Mouse (Mus musculus): ENCODE measurements around the gene Ky.
A peak's percentile ranks its signal among the peaks of the same experiment; 100 is the strongest.

The Ky gene

DNA sequence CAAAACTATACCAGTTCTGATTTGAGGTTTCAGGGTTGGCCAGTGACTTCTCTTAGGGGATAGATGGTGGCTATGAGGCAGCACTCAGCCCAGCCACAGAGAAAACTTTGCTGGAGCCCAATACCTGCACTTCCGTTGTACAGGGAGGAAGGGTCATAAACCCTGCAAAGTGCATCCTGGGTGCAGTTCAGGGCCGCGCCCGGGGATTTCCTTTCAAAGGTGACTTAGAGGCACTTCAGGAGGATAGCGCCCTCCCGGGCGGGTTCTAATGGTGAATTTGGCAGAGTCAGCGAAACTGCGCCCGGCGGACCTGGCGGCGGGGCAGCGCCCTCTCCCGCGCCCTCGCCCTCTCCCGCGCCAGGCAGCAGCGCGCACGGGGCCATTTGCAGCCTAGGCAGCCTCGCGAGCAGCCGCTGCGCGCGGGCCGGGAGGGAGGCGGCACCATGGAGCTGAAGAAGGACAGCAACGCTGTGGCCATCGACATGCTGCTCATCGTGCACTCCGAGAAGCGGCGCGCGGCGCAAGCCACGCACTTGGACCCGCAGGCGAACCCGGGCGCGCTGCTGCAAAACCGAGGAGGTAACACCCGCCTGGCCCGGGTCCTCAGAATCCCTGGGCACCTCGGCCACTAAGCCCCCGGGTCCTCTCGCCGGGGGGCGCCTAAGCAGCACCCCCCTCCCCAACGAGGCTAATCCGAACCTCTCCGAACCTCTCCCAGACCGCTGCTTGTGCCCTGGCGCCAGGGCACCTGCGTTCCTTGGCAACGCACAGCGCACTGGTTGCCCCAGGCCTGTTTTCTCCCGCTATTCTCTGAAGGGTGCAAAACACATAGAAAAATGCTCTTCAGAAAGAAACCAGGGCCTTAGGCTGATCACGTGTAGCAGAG lies at the start of gene Ky:
Gene Ky, plus strand, starts transcription at position 51 of the 886 bp plus-strand sequence.
- DNase-seq (ENCODE audit: low spot score in 2 of 2), result no peak

DNA sequence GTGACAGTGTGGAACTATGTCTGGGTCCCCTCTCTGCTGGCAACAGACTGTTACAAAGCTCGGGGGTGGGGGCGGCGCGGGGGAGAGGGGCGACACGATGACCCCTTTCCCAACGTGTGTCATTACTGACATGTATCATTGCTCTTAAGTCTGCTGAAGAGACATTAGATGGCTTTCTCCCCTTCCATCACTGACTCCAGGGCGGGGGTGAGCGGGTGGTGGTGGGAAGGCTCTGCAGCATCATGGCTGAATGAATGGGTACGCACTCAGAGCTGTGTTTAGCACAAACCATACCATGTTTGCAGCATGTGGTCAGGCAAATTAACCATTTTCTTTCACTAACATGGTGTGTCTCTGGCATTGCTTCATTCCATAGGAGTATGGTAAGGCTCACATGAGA lies 43.3 kb upstream of the Ky start:
- DNase-seq (ENCODE audit: low spot score in 2 of 2), result no peak

DNA sequence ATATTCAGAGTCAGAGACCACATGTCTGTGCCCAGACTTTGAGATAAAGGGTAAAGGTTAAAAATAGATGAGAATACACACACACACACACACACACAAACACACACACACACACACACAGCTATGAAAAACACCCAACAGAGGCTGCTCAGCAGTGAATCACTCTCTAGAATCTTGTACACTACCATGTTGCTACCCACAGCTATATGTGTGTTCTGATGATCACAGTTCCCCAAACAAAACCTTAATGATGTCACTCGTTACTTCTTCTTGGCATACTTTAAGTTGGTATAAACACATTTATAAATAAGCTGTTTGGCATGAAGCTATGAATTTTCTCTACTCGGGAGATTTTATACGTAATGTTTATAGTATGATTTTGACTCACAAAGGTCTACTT lies 40.5 kb upstream of the Ky start:
- DNase-seq (ENCODE audit: low spot score in 2 of 2), result no peak

DNA sequence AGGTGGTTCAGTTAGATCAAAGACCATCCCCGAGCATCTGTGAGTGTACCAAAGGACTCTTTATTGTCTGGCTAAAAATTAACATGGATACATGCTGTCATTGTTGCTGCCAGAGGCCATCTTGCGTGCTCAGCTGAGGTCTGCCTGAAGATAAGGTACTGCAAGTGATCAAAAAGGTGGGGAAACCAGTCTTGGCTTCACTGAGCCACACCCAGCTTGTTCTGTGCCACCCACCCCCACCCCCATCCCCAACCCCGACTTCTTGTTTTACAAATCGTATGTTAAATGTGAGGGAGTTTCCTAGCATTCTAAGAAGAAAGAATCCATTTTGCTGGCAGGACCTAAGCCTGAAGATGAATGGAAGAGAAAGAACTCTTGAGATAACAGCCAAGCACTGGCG lies 39.8 kb upstream of the Ky start:
- DNase-seq (ENCODE audit: low spot score in 2 of 2), result no peak

DNA sequence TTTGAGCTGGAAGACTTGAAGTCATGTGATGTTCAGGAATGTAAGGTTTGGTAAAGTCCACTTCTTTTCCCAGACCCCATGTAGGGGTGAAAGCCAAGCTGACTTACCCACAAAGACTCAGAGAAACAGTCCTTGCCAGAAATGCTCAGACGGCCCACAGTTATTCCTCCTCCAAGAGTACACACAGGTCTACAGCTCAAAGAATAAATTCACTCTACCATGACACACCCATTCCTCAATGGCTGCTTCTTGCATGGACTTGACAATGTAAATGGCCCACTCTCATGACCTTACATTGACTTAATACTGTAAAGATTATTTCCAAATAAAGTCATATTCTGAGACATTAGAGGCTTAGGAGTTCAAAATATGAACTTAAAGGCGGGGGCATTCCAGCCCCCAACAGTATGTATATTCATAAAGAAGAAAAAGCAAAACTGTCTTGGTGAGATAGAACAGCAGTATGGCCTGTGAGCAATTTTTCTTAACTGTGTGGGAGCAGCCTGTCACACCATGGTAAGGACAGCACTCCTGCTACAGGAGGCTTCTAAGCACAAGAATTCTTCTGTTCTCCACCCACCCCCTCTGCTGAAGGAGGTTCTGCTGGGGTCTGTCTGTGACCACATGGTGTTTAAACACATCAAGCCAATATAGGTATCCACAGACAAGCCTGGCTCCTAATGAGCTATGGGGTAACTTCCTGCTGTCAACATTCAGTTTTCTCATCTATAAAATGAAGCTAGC lies 35.3 kb upstream of the Ky start:
- DNase-seq (ENCODE audit: low spot score in 2 of 2), result no peak

DNA sequence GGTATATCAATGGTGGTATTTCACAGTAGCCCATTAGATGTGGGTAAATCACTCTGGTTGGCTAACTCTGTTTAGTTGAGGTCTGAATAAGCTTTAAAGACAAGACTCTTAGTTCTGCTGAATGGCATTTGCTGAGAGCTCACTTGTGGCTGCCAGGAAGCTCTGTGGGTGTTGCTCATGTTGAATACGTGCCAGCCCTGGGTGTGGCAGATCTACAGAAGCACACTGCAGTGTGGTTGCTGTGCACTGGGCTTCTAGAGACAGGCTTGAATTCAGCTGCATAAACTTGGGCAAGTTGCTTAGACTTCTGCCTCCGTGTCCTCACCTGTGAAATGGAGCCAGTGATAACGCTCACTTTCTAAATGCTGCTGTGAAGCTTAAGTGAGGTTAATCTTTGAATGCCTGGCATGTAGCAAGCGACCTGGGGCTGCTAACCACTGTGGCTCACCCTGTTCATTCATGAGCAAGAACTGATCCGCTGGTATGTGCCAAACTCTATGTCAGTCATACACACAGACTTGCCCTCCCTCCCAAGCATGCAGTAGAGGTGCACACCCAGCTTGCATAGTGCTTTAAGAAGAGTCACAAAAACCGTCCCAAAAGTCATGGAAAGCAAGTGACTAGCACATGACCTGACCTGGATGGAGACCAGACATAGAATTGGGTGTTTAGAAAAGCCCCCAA lies 27.6 kb upstream of the Ky start:
- DNase-seq (ENCODE audit: low spot score in 2 of 2), result no peak

DNA sequence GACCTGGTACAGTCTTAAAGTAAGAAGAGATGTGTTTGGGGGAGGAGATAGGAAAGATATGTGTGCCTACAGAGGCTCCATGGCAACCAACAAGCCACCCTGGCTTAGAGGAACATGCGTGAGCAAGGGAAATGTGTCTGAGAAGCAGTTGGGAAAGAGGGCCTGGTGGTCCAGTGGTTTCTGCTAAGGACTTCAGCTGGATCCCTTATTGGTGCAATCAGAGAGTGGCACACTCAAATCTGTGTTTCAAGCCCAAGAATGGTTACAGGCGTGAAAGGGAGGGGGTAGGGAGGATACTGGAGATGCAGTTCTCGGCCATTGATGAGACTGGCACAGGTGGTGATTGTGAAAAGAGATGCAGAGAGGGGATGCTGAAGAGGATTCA lies 27.1 kb upstream of the Ky start:
- DNase-seq (ENCODE audit: low spot score in 2 of 2), result no peak

DNA sequence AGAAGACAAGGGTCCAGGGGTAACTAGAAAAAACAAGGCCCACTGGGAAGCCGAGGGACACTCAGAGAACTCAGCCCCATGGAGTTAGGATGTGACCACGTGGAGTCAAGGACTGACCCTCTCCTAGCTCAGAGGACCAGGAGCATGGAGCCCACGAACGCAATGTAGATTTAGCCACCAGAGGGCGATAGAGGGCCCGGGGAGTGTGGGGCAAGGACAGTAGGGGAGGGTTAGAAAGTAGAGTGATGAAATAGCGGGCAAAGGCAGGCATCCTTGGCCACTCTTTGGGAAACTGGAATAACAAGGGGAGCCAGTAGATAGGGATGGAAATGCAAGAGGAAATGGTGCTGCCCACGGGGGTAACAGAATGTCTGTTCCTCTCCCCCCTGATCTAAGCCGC lies 26.5 kb upstream of the Ky start:
- DNase-seq (ENCODE audit: low spot score in 2 of 2), result peak; percentile 25 to 64

DNA sequence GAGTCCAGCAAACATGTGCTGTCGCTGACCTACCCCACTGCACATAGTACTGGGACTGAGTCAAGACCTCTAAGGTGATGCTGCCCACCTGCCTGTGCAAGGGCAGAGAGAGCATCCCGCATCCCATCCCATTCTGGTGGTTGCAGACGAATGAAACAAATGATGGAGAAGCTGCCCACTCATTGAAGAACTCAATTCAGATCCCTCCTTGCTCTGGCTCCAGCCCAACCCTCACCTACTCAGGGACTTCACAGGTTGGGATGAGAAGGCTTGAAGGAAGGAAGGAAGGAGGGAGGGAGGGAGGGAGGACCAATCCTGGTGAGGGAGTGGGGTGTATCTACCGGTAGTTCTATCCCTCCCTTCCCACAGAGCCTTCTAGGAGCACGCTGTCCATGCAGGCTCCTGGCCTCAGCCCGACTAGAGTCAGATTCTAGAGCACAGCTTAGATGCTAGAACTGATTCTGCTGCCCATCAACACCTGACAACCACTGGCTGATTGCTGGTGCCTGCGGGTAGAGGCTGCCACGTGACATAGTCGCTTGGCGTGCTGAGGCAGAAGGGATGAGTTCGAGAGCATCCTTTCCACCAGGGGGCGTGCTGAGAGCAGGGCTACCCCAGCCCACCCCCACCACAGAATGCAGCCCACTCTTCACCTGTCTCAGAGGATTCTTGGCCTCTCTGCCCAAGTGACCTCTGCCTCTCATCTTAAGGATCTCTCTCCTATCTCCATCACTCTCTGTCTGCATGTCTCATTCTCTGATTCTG lies 13.3 kb upstream of the Ky start:
- peak in 1 of 2 experiments; percentile 27 for DNase-seq (ENCODE audit: low spot score in 2 of 2)

DNA sequence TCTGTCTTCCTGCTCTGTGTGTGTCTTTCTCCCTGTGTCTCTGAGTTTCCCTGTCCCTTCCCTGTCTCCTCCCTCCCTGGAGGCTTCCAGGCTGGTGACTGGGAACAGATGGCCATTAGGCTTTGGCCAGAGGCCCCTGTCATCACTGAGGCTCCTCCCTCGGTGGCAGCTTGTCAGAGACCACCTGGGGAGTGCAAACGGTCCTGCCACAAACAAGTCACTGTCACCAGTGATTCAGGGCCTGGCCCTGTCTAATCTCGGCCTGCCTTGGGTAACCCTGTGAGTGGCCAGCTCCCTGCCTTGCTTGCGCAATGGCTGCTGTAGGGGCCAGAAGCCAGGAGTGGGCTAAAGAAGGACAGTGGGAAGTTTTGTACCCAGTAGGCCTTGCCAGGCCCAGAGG lies 12.5 kb upstream of the Ky start:
- no peak for DNase-seq (ENCODE audit: low spot score in 2 of 2)

DNA sequence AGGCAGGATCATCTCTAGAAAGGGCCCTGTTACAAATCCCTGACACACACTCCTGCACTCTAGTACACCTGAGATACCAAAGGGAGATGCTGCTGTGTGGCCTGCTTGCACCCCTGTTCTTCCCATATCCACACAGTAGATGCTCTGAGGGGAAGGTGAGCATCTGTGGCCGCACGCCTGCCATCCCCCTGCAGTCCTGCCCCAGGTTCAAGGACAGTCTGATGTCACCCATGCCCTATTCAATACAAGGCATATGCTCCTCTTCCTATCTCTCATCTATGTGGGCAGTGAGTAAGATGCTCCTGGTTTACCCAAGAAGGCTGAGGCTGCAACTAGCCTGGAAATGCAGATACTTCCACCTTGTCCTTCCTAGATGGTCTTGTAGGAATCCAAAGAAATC lies 11.6 kb upstream of the Ky start:
- DNase-seq (ENCODE audit: low spot score in 2 of 2), result no peak

DNA sequence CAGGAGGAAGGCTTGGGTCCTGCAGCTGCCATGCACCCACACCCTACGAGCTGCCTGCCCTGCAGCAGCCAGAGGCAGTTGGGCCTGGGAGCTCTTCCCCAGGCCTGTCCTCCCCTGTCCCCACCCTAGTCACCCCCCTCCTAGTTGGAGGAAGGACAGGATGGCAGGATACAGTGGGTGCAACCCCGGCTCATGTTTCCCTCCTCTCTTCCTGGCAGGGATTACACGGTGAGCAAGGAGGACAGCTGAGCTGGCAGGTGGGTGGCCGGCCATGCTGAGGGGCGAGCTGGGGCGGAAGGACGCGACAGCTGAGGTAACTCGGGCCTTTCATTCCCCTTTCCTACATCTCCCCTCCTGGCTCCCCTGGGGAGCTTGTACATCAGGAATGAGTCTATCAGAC lies 11.1 kb upstream of the Ky start:
- no peak for DNase-seq (ENCODE audit: low spot score in 2 of 2)

DNA sequence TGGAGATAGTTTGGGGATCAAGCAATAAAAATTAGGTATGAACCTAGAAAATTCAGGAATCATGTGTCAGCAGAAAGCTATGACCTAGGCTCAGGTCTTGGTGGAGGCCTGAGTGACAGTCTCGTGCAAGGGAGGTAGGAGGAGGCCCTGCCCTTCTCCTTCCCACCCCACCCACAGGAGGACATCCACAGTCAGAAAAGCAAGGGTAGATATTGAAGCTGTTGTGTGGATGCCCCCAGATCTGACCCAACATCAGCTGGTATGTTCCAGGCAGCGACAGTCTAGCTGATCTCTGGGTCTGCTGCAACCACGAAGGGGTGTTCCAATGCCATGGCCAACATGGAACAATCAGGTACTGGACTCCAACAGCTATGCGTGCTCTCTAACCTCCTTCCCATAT lies 10.3 kb upstream of the Ky start:
- no peak for DNase-seq (ENCODE audit: low spot score in 2 of 2)

DNA sequence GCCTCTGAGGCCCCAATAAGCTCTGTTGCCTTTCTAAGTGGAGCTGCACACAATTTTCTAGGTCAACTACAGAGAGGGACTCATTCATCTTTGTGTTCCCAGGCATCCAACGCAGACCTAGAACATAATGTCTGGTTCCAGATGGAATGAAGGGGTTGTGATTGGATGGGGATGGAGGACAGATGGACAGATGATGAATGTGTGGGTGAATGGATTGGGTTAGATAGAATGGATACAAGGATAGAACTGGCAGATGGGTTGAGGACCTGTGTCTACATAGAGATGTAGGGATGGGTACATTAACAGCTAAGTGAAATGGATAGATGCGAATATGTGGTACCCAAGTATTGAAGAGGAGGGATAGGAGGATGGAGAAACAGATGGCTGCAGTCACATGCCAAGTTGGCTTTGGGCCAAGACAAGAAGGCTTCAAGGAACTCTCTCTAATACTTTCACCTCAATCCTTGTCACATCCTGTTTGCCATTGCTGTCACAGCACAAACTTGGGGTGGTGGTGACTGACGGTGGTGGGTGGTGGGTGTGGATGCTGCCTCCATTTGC lies 9.0 kb upstream of the Ky start:
- DNase-seq (ENCODE audit: low spot score in 2 of 2), result no peak

DNA sequence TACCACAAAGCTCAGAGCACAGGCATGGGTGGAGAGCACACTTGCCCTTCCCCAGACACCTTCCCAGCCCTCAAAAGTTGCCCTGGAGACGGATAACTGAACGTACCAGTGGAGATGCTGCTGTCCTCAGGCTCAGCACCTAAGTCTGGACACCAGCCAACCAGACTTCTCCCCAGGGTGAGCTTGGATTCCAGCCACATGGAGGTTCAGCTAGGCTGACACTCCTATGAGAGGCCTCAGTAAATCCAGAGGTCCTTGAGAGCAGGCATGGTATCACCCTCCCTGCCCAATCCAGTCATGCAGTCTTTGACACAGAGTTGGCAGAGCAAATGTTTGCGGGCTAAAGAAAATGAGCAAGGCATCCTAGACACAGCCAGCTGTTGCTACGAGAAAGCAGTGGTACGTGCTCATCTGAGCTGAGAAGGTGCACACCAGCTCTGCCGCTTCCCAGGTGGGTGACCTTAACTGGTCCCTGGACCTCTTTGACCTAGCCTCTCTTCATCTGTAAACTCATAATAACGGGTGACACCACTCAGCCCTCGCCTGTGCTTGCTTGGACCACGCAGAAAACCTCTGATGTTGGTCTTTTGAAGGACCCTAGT lies 8.4 kb upstream of the Ky start:
- DNase-seq (ENCODE audit: low spot score in 2 of 2), result no peak

DNA sequence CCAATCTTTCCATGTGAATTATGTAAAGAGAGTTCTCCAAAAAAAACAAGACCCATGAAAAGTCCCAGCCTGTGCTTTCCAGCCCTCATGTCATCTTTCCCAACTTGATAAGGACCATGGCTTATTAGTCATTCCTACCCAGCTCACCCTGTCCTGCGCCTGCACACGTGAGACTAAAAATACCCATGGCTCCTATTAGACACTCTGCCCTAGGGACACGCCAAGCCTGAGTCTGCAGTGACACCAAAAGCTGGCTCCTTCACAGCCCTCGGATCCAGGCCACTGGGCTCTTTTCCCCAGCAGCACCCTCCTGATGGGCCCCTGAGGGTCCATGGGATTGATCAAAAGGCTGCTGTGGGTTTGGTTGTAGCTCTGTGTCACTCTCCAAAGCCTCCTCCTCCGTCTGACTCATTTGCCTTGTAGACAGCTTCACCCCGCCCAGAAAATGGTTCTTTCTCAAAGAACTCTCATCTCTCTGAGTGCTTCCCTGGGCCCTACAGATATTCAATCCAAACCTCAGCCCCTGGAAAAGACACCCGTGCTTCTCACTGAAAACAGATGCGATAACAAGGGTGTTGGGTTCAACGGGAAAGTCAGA lies 7.6 kb upstream of the Ky start:
- DNase-seq (ENCODE audit: low spot score in 2 of 2), result no peak

DNA sequence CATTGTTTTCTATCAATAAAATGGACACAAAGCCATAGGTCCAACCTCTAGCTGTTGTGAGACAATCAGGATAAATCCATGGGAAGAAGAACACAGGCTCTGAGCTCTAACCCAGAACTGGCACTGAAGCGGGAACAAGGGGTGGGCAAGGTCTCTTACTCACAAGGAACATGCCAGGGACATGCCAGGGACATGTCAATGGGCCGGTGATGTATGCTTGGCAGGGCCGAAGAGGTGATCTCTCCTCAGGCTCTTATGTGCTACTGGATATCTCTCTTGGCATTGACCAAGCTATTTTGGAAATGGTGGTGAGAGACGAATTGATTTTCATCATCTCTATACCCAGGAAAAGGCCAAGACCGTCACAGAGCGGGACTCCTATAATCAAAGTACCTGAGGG lies 6.8 kb upstream of the Ky start:
- no peak for DNase-seq (ENCODE audit: low spot score in 2 of 2)

DNA sequence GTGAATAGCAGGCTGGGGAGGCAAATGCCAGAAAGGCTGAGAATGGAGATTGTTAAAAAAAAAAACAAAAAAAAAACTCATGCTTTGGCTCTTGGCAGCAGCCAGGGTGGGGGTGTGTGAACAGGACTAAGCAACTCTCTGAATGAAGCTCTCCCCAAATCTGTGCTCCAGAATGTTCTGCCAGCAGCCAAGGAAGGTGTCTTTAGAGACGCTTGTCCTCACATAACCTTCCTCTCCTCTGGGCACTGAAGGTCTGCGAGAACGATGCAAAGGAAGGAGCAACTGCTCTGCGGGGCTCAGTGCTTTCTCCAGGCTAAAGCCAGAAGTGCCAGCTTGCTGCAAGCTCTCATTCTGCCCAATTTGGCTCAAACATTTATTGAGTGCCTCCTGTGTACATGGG lies 6.3 kb upstream of the Ky start:
- no peak for DNase-seq (ENCODE audit: low spot score in 2 of 2)

DNA sequence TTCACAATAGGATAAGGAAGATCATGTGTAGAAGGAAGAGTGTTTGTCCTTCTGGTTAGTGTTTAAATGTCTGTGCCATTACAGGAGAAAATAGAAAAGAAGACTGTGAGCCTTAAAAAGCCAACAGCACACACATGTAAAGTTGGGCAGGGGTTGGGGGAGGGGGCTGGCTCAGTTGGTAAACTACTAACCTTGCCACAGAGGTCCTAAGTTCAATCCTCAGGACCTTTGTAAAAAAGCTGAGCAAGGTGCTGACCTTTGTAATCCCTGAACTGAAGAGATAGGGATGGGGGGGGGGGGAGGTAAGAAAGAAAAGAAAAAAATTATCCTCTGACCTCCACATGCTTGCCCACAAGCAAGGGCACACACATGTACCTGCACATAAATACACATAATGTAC lies 5.8 kb upstream of the Ky start:
- no peak for DNase-seq (ENCODE audit: low spot score in 2 of 2)

DNA sequence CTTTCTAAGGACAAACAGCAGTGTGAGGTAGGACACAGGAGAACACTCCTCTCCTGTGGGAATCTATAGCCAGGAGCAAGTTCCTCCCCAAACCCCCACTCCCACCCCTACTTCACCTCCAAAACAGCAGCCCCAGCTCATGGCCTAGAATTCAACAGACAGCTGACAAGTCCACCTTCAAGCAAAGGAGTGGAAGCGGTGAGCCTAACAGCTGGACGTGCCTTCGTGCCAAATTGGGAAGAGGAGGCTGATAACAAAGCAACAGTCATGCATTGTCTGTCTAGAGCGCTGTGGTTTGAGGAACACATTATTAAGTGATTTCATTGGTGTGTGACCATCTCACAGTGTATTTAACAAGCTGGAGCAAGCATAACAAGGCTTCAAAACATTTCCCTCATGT lies 4.4 kb upstream of the Ky start:
- DNase-seq (ENCODE audit: low spot score in 2 of 2), result no peak
